Comparison of ENCODE assay signal across 17 mouse cellular contexts in genomic region chr8:83141358-83141757, GRCm38 (mm10). TPM values are rescaled to one million over a fixed set of nuclear protein-coding genes. Genes with fewer than 3 reads are reported as not detected.
DNase-seq lines count a peak whose midpoint lies in the region; ATAC-seq and TF ChIP-seq lines count a peak whose summit lies in the region.
"Had no signal": no experiment of that assay in that cellular context is flagged by ENCODE, and none has a peak within 500 bp of the region (broad histone marks: within the 10 kb centered on the region; RNA-seq: fewer than 3 reads in every experiment).

No protein-coding gene starts in this region.

- no peaks in the 10 kb centered on the region for H3K36me3 ChIP-seq in lung, embryonic 16.5 days (ENCODE audit: control insufficient read depth, insufficient read depth, low read length)
- H3K36me3 ChIP-seq: limb, embryonic 15.5 days; neural tube, embryonic 15.5 days had no signal

- H3K9me3 ChIP-seq in lung, embryonic 16.5 days (ENCODE audit: control insufficient read depth, low read length) = no peaks in the 10 kb centered on the region
- H3K9me3 ChIP-seq: limb, embryonic 15.5 days; neural tube, embryonic 15.5 days had no signal

- peak; percentile 30 to 38 for DNase-seq in lung, adult 18-20 months
- no peak for DNase-seq in lung, postnatal 10 days
- DNase-seq in urinary bladder, postnatal 14 days (ENCODE audit: low spot score) = no peak
- DNase-seq in cerebellum, adult 11-12 months = no peak
- DNase-seq in right cerebral cortex, postnatal 10 days (ENCODE audit: low spot score in 2 of 2) = no peak
- DNase-seq: adrenal gland, postnatal 10 days; cerebellum, adult 11 months; heart, postnatal 14 days; kidney, postnatal 25 days had no signal

- no peak for ATAC-seq in lung, embryonic 16.5 days (ENCODE audit: low read depth)
- ATAC-seq in monocyte, adult 5-6 weeks (replicated peaks; ENCODE audit: insufficient number of reproducible peaks, low FRiP score, low TSS enrichment, poor library complexity, severe bottlenecking) = peak; percentile 72
- ATAC-seq: midbrain, embryonic 16.5 days had no signal

- peak overlapping the region; percentile 26 for H3K4me3 ChIP-seq in bone marrow macrophage, adult 2 months (ENCODE audit: insufficient read depth, low read length)
- H3K4me3 ChIP-seq in lung, embryonic 16.5 days (ENCODE audit: low read length) = no peak overlapping the region
- H3K4me3 ChIP-seq: erythroblast, embryonic 14.5 days; limb, embryonic 15.5 days; neural tube, embryonic 15.5 days had no signal

- no peaks in the 10 kb centered on the region for H3K27me3 ChIP-seq in lung, embryonic 16.5 days (ENCODE audit: control insufficient read depth, insufficient read depth, low read depth, low read length)
- H3K27me3 ChIP-seq: limb, embryonic 15.5 days; neural tube, embryonic 15.5 days had no signal

- H3K27ac ChIP-seq in bone marrow macrophage, adult 2 months (ENCODE audit: insufficient read depth, low read depth, low read length) = peak overlapping the region; percentile 93
- peak overlapping the region; percentile 2; the same call in 1 of the 2 replicates for H3K27ac ChIP-seq in lung, embryonic 16.5 days (ENCODE audit: low read length)
- H3K27ac ChIP-seq: limb, embryonic 15.5 days; neural tube, embryonic 15.5 days had no signal

- H3K4me1 ChIP-seq in bone marrow macrophage, adult 2 months (ENCODE audit: control insufficient read depth, insufficient read depth, low read length) = peaks cover 42% of the 10 kb centered on the region
- H3K4me1 ChIP-seq in lung, embryonic 16.5 days (replicated peaks; ENCODE audit: control insufficient read depth, insufficient read depth, low read length) = peaks cover 5% of the 10 kb centered on the region; the same call in 1 of the 2 replicates
- H3K4me1 ChIP-seq: limb, embryonic 15.5 days; neural tube, embryonic 15.5 days had no signal

- no peak overlapping the region for H3K9ac ChIP-seq in lung, embryonic 16.5 days (ENCODE audit: low read length)
- H3K9ac ChIP-seq: limb, embryonic 15.5 days; neural tube, embryonic 15.5 days had no signal

- no peak for TF ChIP-seq CTCF in bone marrow macrophage, adult 2 months (IDR thresholded peaks at IDR 0.05; ENCODE audit: low read depth, low read length)

- no peak overlapping the region for H3K4me2 ChIP-seq in lung, embryonic 16.5 days (ENCODE audit: low read depth, low read length)
- H3K4me2 ChIP-seq: limb, embryonic 15.5 days; neural tube, embryonic 15.5 days had no signal

- TF ChIP-seq POLR2A in bone marrow macrophage, adult 2 months (IDR thresholded peaks at IDR 0.05; ENCODE audit: borderline replicate concordance, low read depth, low read length) = no peak

- 49% methylated on average over 5 of the region's 5 CpGs for WGBS in lung, embryonic 16.5 days

RNA-seq across cellular contexts. Expression of gene Tbc1d9, which starts 23.8 kb away (rescaled TPM):
- polyA plus RNA-seq in bone marrow macrophage, adult 2 months (2012; ENCODE audit: insufficient read depth, insufficient read length, missing spikeins) = 24.3 and 27.9 TPM in 2 replicates
- polyA plus RNA-seq in lung, embryonic 16.5 days (2015; fragmentation: Nextera tagmentation; extraction: Ambion mirVana) = 1.4 TPM in 2 replicates
- 13.9 to 21.4 TPM (median 17.8 TPM) in 3 replicates for total RNA-seq in monocyte, adult 5-6 weeks (2017)
- polyA plus RNA-seq: erythroblast, embryonic 14.5 days had no signal

RNA-seq across cellular contexts. Expression of gene Gm10645, which starts 24.6 kb away (rescaled TPM):
- polyA plus RNA-seq in bone marrow macrophage, adult 2 months (2012; ENCODE audit: insufficient read depth, insufficient read length, missing spikeins) = 0.68 and 1.2 TPM in 2 replicates
- polyA plus RNA-seq in lung, embryonic 16.5 days (2015; fragmentation: Nextera tagmentation; extraction: Ambion mirVana) = 0.23 and 0.89 TPM in 2 replicates
- total RNA-seq in monocyte, adult 5-6 weeks (2017) = 0.87 to 2.1 TPM (median 2.0 TPM) in 3 replicates
- total RNA-seq: heart, adult 18-20 months; heart, postnatal 14 days had no signal
- polyA plus RNA-seq: erythroblast, embryonic 14.5 days had no signal

Comparison
In these comparisons a context has a peak if more than half of its experiments do, and no peak if none do; other contexts are left out.
1. DNase-seq: peak in lung, adult 18-20 months (2 of 2); none in lung, postnatal 10 days (single experiment), urinary bladder, postnatal 14 days (single experiment), cerebellum, adult 11-12 months (single experiment) and right cerebral cortex, postnatal 10 days (0 of 2).
2. RNA of gene Tbc1d9, which starts 23.8 kb away (polyA plus RNA-seq): 24.3 to 27.9 TPM in bone marrow macrophage, adult 2 months; 1.4 TPM in lung, embryonic 16.5 days; every median in the first group is over 10 times any median in the second.